Mouse (Mus musculus): ENCODE measurements around the gene Oxt.

DNA sequence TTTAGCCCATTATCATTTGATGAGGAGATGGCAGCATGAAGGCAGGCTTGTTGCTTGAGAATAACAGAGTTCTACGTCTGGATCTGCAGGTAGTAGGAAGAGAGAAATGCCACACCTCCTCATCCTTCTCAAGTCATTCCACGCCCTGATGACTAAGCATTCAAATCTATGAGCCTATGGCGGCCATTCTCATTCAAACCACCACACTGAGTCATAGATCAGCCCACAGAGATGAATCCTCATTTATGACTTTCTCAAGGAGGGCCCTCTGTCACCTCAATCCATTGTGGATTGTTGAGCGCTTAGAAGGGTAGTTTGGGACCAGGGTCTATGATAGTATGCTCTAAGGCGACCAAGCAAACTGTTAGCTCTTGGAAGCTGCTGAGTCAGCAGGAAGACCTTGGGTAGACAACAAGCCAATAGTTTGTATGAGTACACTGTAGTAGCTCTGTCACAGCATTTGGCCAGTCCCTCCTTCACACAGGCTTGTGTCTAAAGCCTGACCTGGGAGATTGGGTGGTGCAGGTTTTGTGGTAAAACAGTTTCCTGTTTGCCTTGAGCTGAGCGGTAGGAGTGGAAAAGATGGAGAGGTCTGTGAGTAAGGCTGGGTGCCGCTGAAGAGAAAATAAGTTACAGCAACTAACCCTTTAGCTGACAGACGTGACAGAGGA is 37.0 kb upstream of the Oxt start:
- TF ChIP-seq POLR2A (IDR thresholded peaks at IDR 0.05; ENCODE audit: borderline replicate concordance, insufficient read depth, low read length) = no peak
- TF ChIP-seq CTCF (IDR thresholded peaks at IDR 0.05; ENCODE audit: borderline replicate concordance, insufficient read depth, low read depth, low read length) = no peak
